In the genomic region with DNA sequence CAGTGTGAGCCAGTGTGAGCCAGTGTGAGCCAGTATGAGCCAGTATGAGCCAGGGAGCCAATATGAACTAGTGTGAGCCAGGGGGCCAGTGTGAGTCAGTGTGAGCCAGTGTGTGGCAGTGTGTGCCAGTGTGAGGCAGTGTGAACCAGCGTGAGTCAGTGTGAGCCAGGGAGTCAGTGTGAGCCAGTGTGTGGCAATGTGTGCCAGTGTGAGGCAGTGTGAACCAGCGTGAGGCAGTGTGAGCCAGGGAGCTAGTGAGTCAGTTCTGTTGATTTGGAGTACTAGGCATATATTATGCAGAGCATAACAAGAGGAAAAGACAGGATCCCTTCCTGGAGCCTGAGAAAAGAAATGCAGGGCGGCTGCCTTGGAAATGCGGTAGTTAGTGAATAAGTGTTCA, we compare ENCODE assay signal across 21 mouse cellular contexts.
A peak's percentile ranks its signal among the peaks of the same experiment; 100 is the strongest.
DNase-seq lines count a peak whose midpoint lies in the region; ATAC-seq and TF ChIP-seq lines count a peak whose summit lies in the region.
"Had no signal": no experiment of that assay in that cellular context is flagged by ENCODE, and none has a peak within 500 bp of the region (broad histone marks: within the 10 kb centered on the region; RNA-seq: fewer than 3 reads in every experiment).

No protein-coding gene starts in this region.

- no peaks in the 10 kb centered on the region for H3K36me3 ChIP-seq in megakaryocyte, embryonic 14.5 days (replicated peaks; ENCODE audit: low read length)
- H3K36me3 ChIP-seq in limb, embryonic 12.5 days, result no peaks in the 10 kb centered on the region
- no peaks in the 10 kb centered on the region for H3K36me3 ChIP-seq in kidney, embryonic 16.5 days (ENCODE audit: insufficient read depth, low read length)
- H3K36me3 ChIP-seq: hindbrain, embryonic 15.5 days; liver, embryonic 13.5 days; neural tube, embryonic 12.5 days had no signal

- H3K4me1 ChIP-seq in megakaryocyte, embryonic 14.5 days, result no peaks in the 10 kb centered on the region
- H3K4me1 ChIP-seq in limb, embryonic 12.5 days (replicated peaks), result peaks cover 34% of the 10 kb centered on the region
- no peaks in the 10 kb centered on the region for H3K4me1 ChIP-seq in kidney, embryonic 16.5 days (ENCODE audit: insufficient read depth, low read length)
- H3K4me1 ChIP-seq: hindbrain, embryonic 15.5 days; liver, embryonic 13.5 days; neural tube, embryonic 12.5 days had no signal

- no peak for TF ChIP-seq CTCF in brain, embryonic 14.5 days (IDR thresholded peaks at IDR 0.05; ENCODE audit: borderline replicate concordance, extremely low read depth, insufficient read depth, insufficient read length)

- no peak for TF ChIP-seq POLR2A in brain, embryonic 14.5 days (IDR thresholded peaks at IDR 0.05; ENCODE audit: borderline replicate concordance, extremely low read depth, insufficient read depth, insufficient read length, poor library complexity, severe bottlenecking)

- H3K4me3 ChIP-seq in megakaryocyte, embryonic 14.5 days (replicated peaks), result peak overlapping the region; percentile 64
- no peak overlapping the region for H3K4me3 ChIP-seq in limb, embryonic 12.5 days (replicated peaks)
- no peak overlapping the region for H3K4me3 ChIP-seq in kidney, embryonic 16.5 days (ENCODE audit: low read length)
- H3K4me3 ChIP-seq: erythroblast, embryonic 14.5 days; hindbrain, embryonic 15.5 days; liver, embryonic 13.5 days; neural tube, embryonic 12.5 days had no signal

- WGBS in limb, embryonic 12.5 days, result 86% methylated on average over 4 of the region's 4 CpGs
- WGBS in kidney, embryonic 16.5 days, result 94% methylated on average over 4 of the region's 4 CpGs

- no peaks in the 10 kb centered on the region for H3K27me3 ChIP-seq in megakaryocyte, embryonic 14.5 days (replicated peaks)
- H3K27me3 ChIP-seq in limb, embryonic 12.5 days, result peaks cover 4% of the 10 kb centered on the region
- H3K27me3 ChIP-seq in kidney, embryonic 16.5 days (ENCODE audit: insufficient read depth, low read length), result no peaks in the 10 kb centered on the region
- H3K27me3 ChIP-seq: hindbrain, embryonic 15.5 days; liver, embryonic 13.5 days; neural tube, embryonic 12.5 days had no signal

- peaks cover 12% of the 10 kb centered on the region for H3K9me3 ChIP-seq in megakaryocyte, embryonic 14.5 days
- no peaks in the 10 kb centered on the region for H3K9me3 ChIP-seq in limb, embryonic 12.5 days
- H3K9me3 ChIP-seq in kidney, embryonic 16.5 days (ENCODE audit: low read length), result no peaks in the 10 kb centered on the region
- H3K9me3 ChIP-seq: hindbrain, embryonic 15.5 days; liver, embryonic 13.5 days; neural tube, embryonic 12.5 days had no signal

- H3K27ac ChIP-seq in limb, embryonic 12.5 days, result peak overlapping the region; percentile 45; the same call in 1 of the 2 replicates
- no peak overlapping the region for H3K27ac ChIP-seq in kidney, embryonic 16.5 days (ENCODE audit: low read length)
- H3K27ac ChIP-seq: hindbrain, embryonic 15.5 days; liver, embryonic 13.5 days; neural tube, embryonic 12.5 days had no signal

- ATAC-seq in megakaryocyte, adult 5-6 weeks (ENCODE audit: poor library complexity, severe bottlenecking), result no peak
- no peak for ATAC-seq in limb, embryonic 12.5 days (ENCODE audit: insufficient number of reproducible peaks, insufficient read depth, low FRiP score, low TSS enrichment, low read depth)
- no peak for ATAC-seq in kidney, embryonic 16.5 days (ENCODE audit: low FRiP score, low TSS enrichment)
- ATAC-seq: CD4-positive, CD25-positive, alpha-beta regulatory T cell, adult 4 months; Patski had no signal

- DNase-seq in ES-CJ7 (ENCODE audit: low read depth, low spot score), result peak; percentile 53
- peak; percentile 57 for DNase-seq in brain, embryonic 14.5 days (ENCODE audit: low read depth)
- no peak for DNase-seq in lung, postnatal 36 days
- no peak for DNase-seq in adrenal gland, adult 2 months
- DNase-seq: cerebellum, adult 11-12 months; heart, adult 18-20 months; kidney, adult 11 months; kidney, postnatal 14 days; layer of hippocampus, adult 9-11 months; liver, embryonic 13.5 days; right cerebral cortex, postnatal 25 days; thymus, adult 2 months had no signal

- no peak overlapping the region for H3K4me2 ChIP-seq in limb, embryonic 12.5 days
- H3K4me2 ChIP-seq in kidney, embryonic 16.5 days (replicated peaks; ENCODE audit: low read depth, low read length), result no peak overlapping the region
- H3K4me2 ChIP-seq: hindbrain, embryonic 15.5 days; liver, embryonic 13.5 days; neural tube, embryonic 12.5 days had no signal

- no peak overlapping the region for H3K9ac ChIP-seq in limb, embryonic 12.5 days (replicated peaks)
- no peak overlapping the region for H3K9ac ChIP-seq in kidney, embryonic 16.5 days (replicated peaks; ENCODE audit: low read length)
- H3K9ac ChIP-seq: hindbrain, embryonic 15.5 days; liver, embryonic 13.5 days; neural tube, embryonic 12.5 days had no signal

Comparison
In these comparisons a context has a peak if more than half of its experiments do, and no peak if none do; other contexts are left out.
1. DNase-seq: peak in ES-CJ7 (single experiment) and brain, embryonic 14.5 days (single experiment); none in lung, postnatal 36 days (single experiment) and adrenal gland, adult 2 months (single experiment).